In the genomic region with DNA sequence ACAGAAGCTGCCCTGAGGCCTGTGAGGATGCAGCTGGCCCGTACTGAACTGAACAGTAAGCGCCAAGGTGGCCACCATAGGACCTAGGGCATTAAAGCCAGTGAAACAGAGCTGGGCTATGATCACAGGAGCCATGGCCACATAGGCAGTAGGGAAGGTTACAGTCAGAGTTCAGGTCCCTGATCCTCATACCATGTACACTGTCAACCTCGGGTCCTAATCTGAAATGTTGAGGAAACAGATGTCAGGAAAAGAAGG, we compare ENCODE assay signal across 21 mouse cellular contexts. TPM values are rescaled to one million over a fixed set of nuclear protein-coding genes. Genes with fewer than 3 reads are reported as not detected.
DNase-seq lines count a peak whose midpoint lies in the region; ATAC-seq and TF ChIP-seq lines count a peak whose summit lies in the region.
"Had no signal": no experiment of that assay in that cellular context is flagged by ENCODE, and none has a peak within 500 bp of the region (broad histone marks: within the 10 kb centered on the region; RNA-seq: fewer than 3 reads in every experiment).

No protein-coding gene starts in this region.

- 63% methylated on average over 3 of the region's 3 CpGs for WGBS in heart, postnatal 0 days
- WGBS in liver, embryonic 16.5 days (ENCODE audit: insufficient replicate concordance), result 48% methylated on average over 3 of the region's 3 CpGs
- WGBS in liver, embryonic 12.5 days (ENCODE audit: insufficient replicate concordance), result 50% methylated on average over 3 of the region's 3 CpGs
- 66% methylated on average over 3 of the region's 3 CpGs for WGBS in stomach, embryonic 15.5 days
- WGBS in forebrain, postnatal 0 days, result 83% methylated on average over 3 of the region's 3 CpGs

- peak overlapping the region; percentile 73 for H3K27ac ChIP-seq in heart, postnatal 0 days (ENCODE audit: low read depth)
- no peak overlapping the region for H3K27ac ChIP-seq in liver, embryonic 16.5 days (ENCODE audit: low read length)
- H3K27ac ChIP-seq in liver, embryonic 12.5 days, result no peak overlapping the region
- H3K27ac ChIP-seq in brown adipose tissue, adult 24 weeks (replicated peaks; ENCODE audit: low read depth, low read length), result peak overlapping the region; percentile 84
- no peak overlapping the region for H3K27ac ChIP-seq in stomach, embryonic 15.5 days
- H3K27ac ChIP-seq in forebrain, postnatal 0 days (ENCODE audit: low read depth, low read length), result no peak overlapping the region
- H3K27ac ChIP-seq: forebrain, embryonic 12.5 days; left cerebral cortex, adult 2 months; liver, embryonic 13.5 days; neural tube, embryonic 15.5 days had no signal

- H3K27me3 ChIP-seq in heart, postnatal 0 days (ENCODE audit: control insufficient read depth, insufficient read depth, low read length), result no peaks in the 10 kb centered on the region
- no peaks in the 10 kb centered on the region for H3K27me3 ChIP-seq in liver, embryonic 16.5 days (ENCODE audit: control insufficient read depth, insufficient read depth, low read depth, low read length)
- H3K27me3 ChIP-seq in liver, embryonic 12.5 days (replicated peaks), result 0 out of 2 replicates have a peak, but pooled peaks cover 16% of the 10 kb centered on the region
- H3K27me3 ChIP-seq in stomach, embryonic 15.5 days (replicated peaks), result no peaks in the 10 kb centered on the region
- no peaks in the 10 kb centered on the region for H3K27me3 ChIP-seq in forebrain, postnatal 0 days (ENCODE audit: insufficient read depth, low read length)
- H3K27me3 ChIP-seq: forebrain, embryonic 12.5 days; heart, embryonic 15.5 days; neural tube, embryonic 15.5 days had no signal

- H3K36me3 ChIP-seq in heart, postnatal 0 days (replicated peaks; ENCODE audit: control insufficient read depth, insufficient read depth, low read length), result peaks cover 14% of the 10 kb centered on the region
- no peaks in the 10 kb centered on the region for H3K36me3 ChIP-seq in liver, embryonic 16.5 days (ENCODE audit: control insufficient read depth, insufficient read depth)
- no peaks in the 10 kb centered on the region for H3K36me3 ChIP-seq in liver, embryonic 12.5 days
- no peaks in the 10 kb centered on the region for H3K36me3 ChIP-seq in stomach, embryonic 15.5 days
- H3K36me3 ChIP-seq in forebrain, postnatal 0 days (ENCODE audit: insufficient read depth), result no peaks in the 10 kb centered on the region
- H3K36me3 ChIP-seq: forebrain, embryonic 12.5 days; G1E; liver, embryonic 13.5 days; neural tube, embryonic 15.5 days had no signal

- no peak for DNase-seq in heart, postnatal 0 days (ENCODE audit: low spot score)
- DNase-seq in heart, postnatal 4 days, result no peak
- DNase-seq in forebrain, postnatal 0 days, result no peak
- DNase-seq: adrenal gland, postnatal 10 days; cerebellum, adult 18-20 months; cerebellum, postnatal 36 days; gastrocnemius, postnatal 14 days; left cerebral cortex, postnatal 4 days; liver, embryonic 13.5 days; right cerebral cortex, postnatal 14 days had no signal

- no peak overlapping the region for H3K4me2 ChIP-seq in heart, postnatal 0 days (ENCODE audit: low read depth, low read length)
- no peak overlapping the region for H3K4me2 ChIP-seq in liver, embryonic 16.5 days (ENCODE audit: low read depth, low read length)
- no peak overlapping the region for H3K4me2 ChIP-seq in liver, embryonic 12.5 days
- H3K4me2 ChIP-seq in stomach, embryonic 15.5 days, result no peak overlapping the region
- H3K4me2 ChIP-seq in forebrain, postnatal 0 days (ENCODE audit: low read depth), result no peak overlapping the region
- H3K4me2 ChIP-seq: forebrain, embryonic 12.5 days; heart, embryonic 15.5 days; liver, embryonic 13.5 days; neural tube, embryonic 15.5 days had no signal

- TF ChIP-seq EP300 in heart, postnatal 0 days (IDR thresholded peaks at IDR 0.05; ENCODE audit: low read depth), result no peak

- H3K4me1 ChIP-seq in heart, postnatal 0 days (ENCODE audit: control insufficient read depth, insufficient read depth), result peaks cover 39% of the 10 kb centered on the region
- H3K4me1 ChIP-seq in liver, embryonic 16.5 days (ENCODE audit: control insufficient read depth, low read depth, low read length), result peaks cover 9% of the 10 kb centered on the region
- H3K4me1 ChIP-seq in liver, embryonic 12.5 days, result peaks cover 27% of the 10 kb centered on the region
- H3K4me1 ChIP-seq in brown adipose tissue, adult 24 weeks (ENCODE audit: control insufficient read depth, insufficient read depth, insufficient read length, low read length), result peaks cover 28% of the 10 kb centered on the region
- H3K4me1 ChIP-seq in stomach, embryonic 15.5 days, result no peaks in the 10 kb centered on the region; the same call in 1 of the 2 replicates
- no peaks in the 10 kb centered on the region for H3K4me1 ChIP-seq in forebrain, postnatal 0 days (ENCODE audit: insufficient read depth)

- H3K9ac ChIP-seq in heart, postnatal 0 days (replicated peaks; ENCODE audit: low read depth, low read length), result no peak overlapping the region
- no peak overlapping the region for H3K9ac ChIP-seq in liver, embryonic 16.5 days (ENCODE audit: low read depth, low read length)
- H3K9ac ChIP-seq in liver, embryonic 12.5 days, result no peak overlapping the region
- peak overlapping the region; percentile 16; the same call in 1 of the 2 replicates for H3K9ac ChIP-seq in stomach, embryonic 15.5 days
- no peak overlapping the region for H3K9ac ChIP-seq in forebrain, postnatal 0 days
- H3K9ac ChIP-seq: forebrain, embryonic 12.5 days; heart, embryonic 15.5 days; liver, embryonic 13.5 days; neural tube, embryonic 15.5 days had no signal

- no peak for ATAC-seq in heart, postnatal 0 days (ENCODE audit: insufficient read depth, low read depth)
- 0 out of 2 replicates have a peak, but pooled peaks have one; percentile 8 for ATAC-seq in liver, embryonic 16.5 days (ENCODE audit: low read depth)
- no peak; the same call in 1 of the 2 replicates for ATAC-seq in liver, embryonic 12.5 days
- ATAC-seq in stomach, embryonic 15.5 days (ENCODE audit: insufficient read depth, low FRiP score, low read depth), result no peak
- ATAC-seq in forebrain, postnatal 0 days, result no peak
- ATAC-seq: midbrain, embryonic 16.5 days had no signal

- H3K9me3 ChIP-seq in heart, postnatal 0 days (replicated peaks; ENCODE audit: control insufficient read depth, low read length), result peaks cover 5% of the 10 kb centered on the region; the same call in 1 of the 2 replicates
- H3K9me3 ChIP-seq in liver, embryonic 16.5 days (replicated peaks; ENCODE audit: control insufficient read depth, low read length), result no peaks in the 10 kb centered on the region
- peaks cover 6% of the 10 kb centered on the region; the same call in 1 of the 2 replicates for H3K9me3 ChIP-seq in liver, embryonic 12.5 days (replicated peaks)
- no peaks in the 10 kb centered on the region for H3K9me3 ChIP-seq in stomach, embryonic 15.5 days
- no peaks in the 10 kb centered on the region for H3K9me3 ChIP-seq in forebrain, postnatal 0 days (ENCODE audit: low read length)
- H3K9me3 ChIP-seq: forebrain, embryonic 12.5 days; G1E; heart, embryonic 15.5 days; liver, embryonic 13.5 days; neural tube, embryonic 15.5 days had no signal

- H3K4me3 ChIP-seq in heart, postnatal 0 days (ENCODE audit: low read depth, low read length), result no peak overlapping the region
- H3K4me3 ChIP-seq in liver, embryonic 16.5 days (ENCODE audit: low read depth, low read length), result no peak overlapping the region
- H3K4me3 ChIP-seq in liver, embryonic 12.5 days, result no peak overlapping the region
- H3K4me3 ChIP-seq in brown adipose tissue, adult 24 weeks (ENCODE audit: insufficient read depth, low read depth, low read length), result no peak overlapping the region
- no peak overlapping the region for H3K4me3 ChIP-seq in stomach, embryonic 15.5 days (replicated peaks)
- H3K4me3 ChIP-seq in forebrain, postnatal 0 days (ENCODE audit: low read depth, low read length), result no peak overlapping the region
- H3K4me3 ChIP-seq: forebrain, embryonic 12.5 days; heart, adult 2 months; heart, embryonic 15.5 days; left cerebral cortex, adult 2 months; liver, embryonic 13.5 days; neural tube, embryonic 15.5 days had no signal

- TF ChIP-seq CTCF in heart, postnatal 0 days (IDR thresholded peaks at IDR 0.05; ENCODE audit: low read depth), result no peak
- no peak for TF ChIP-seq CTCF in forebrain, postnatal 0 days (IDR thresholded peaks at IDR 0.05; ENCODE audit: low read depth)

RNA-seq across cellular contexts. Expression of gene Rab20, which starts 13.9 kb away (rescaled TPM):
- total RNA-seq in heart, postnatal 0 days (2014; rRNA removed; ENCODE audit: low replicate concordance), result 84.5 and 121 TPM in 2 replicates
- polyA plus RNA-seq in heart, postnatal 0 days (2015; fragmentation: Nextera tagmentation; extraction: Ambion mirVana), result 52.0 and 56.1 TPM in 2 replicates
- total RNA-seq in heart, postnatal 4 days (2021), result 10 to 100 TPM; 31.3 to 33.6 TPM
- polyA plus RNA-seq in liver, embryonic 16.5 days (2015; fragmentation: Nextera tagmentation; extraction: Ambion mirVana), result 6.3 and 7.4 TPM in 2 replicates
- 3.8 and 3.9 TPM in 2 replicates for polyA plus RNA-seq in liver, embryonic 12.5 days (2016; fragmentation: Nextera tagmentation; extraction: Ambion mirVana)
- polyA plus RNA-seq in brown adipose tissue, adult 24 weeks (2012; ENCODE audit: insufficient read depth, insufficient read length, missing spikeins), result 1.6 and 3.2 TPM in 2 replicates
- polyA plus RNA-seq in stomach, embryonic 15.5 days (2015; fragmentation: Nextera tagmentation; extraction: Ambion mirVana), result 8.7 and 9.3 TPM in 2 replicates
- total RNA-seq in forebrain, postnatal 0 days (2014; rRNA removed), result 0.95 and 1.2 TPM in 2 replicates
- polyA plus RNA-seq in forebrain, postnatal 0 days (2015; fragmentation: Nextera tagmentation; extraction: Ambion mirVana), result 1.6 and 2.7 TPM in 2 replicates
- total RNA-seq: G1E had no signal
- polyA plus RNA-seq: G1E had no signal

RNA-seq across cellular contexts. Expression of gene Naxd, which starts 32.7 kb away (rescaled TPM):
- 71.3 and 71.6 TPM in 2 replicates for total RNA-seq in heart, postnatal 0 days (2014; rRNA removed; ENCODE audit: low replicate concordance)
- polyA plus RNA-seq in heart, postnatal 0 days (2015; fragmentation: Nextera tagmentation; extraction: Ambion mirVana), result 62.7 and 66.3 TPM in 2 replicates
- 10 to 100 TPM; 37.1 to 39.1 TPM for total RNA-seq in heart, postnatal 4 days (2021)
- 37.0 and 38.0 TPM in 2 replicates for polyA plus RNA-seq in liver, embryonic 16.5 days (2015; fragmentation: Nextera tagmentation; extraction: Ambion mirVana)
- 44.6 and 52.1 TPM in 2 replicates for polyA plus RNA-seq in liver, embryonic 12.5 days (2016; fragmentation: Nextera tagmentation; extraction: Ambion mirVana)
- 65.0 and 69.8 TPM in 2 replicates for polyA plus RNA-seq in brown adipose tissue, adult 24 weeks (2012; ENCODE audit: insufficient read depth, insufficient read length, missing spikeins)
- polyA plus RNA-seq in stomach, embryonic 15.5 days (2015; fragmentation: Nextera tagmentation; extraction: Ambion mirVana), result 105 and 110 TPM in 2 replicates
- total RNA-seq in forebrain, postnatal 0 days (2014; rRNA removed), result 89.1 and 111 TPM in 2 replicates
- 130 and 134 TPM in 2 replicates for polyA plus RNA-seq in forebrain, postnatal 0 days (2015; fragmentation: Nextera tagmentation; extraction: Ambion mirVana)

Comparison
In these comparisons a context has a peak if more than half of its experiments do, and no peak if none do; other contexts are left out.
1. H3K27ac ChIP-seq: peak in heart, postnatal 0 days (single experiment) and brown adipose tissue, adult 24 weeks (single experiment); none in liver, embryonic 16.5 days (single experiment), liver, embryonic 12.5 days (single experiment), stomach, embryonic 15.5 days (single experiment) and forebrain, postnatal 0 days (single experiment).